Mouse (Mus musculus): ENCODE results near the gene Hps4.
"Not testable (repeated sequence)": the region's sequence is repeated elsewhere in the genome, so short reads cannot be mapped to it uniquely, and the experiment has no call there.

Gene Hps4

GRCm38 (mm10) chr5:112406017-112406416 lies 63.1 kb downstream of the Hps4 start:
- no peak for DNase-seq (ENCODE audit: low spot score)

- no peak for DNase-seq (ENCODE audit: low spot score)
Observed at GRCm38 (mm10) chr5:112409274-112409673, 66.4 kb downstream of the Hps4 start.

- no peak for DNase-seq (ENCODE audit: low spot score)
Observed at GRCm38 (mm10) chr5:112411072-112411471, 68.2 kb downstream of the Hps4 start.

GRCm38 (mm10) chr5:112411514-112412335 lies 68.8 kb downstream of the Hps4 start:
- DNase-seq (ENCODE audit: low spot score), result peak; percentile 77

- DNase-seq (ENCODE audit: low spot score), result not testable (repeated sequence)
Observed at GRCm38 (mm10) chr5:112412781-112413180, 69.9 kb downstream of the Hps4 start.

GRCm38 (mm10) chr5:112416673-112417072 lies 73.8 kb downstream of the Hps4 start:
- DNase-seq (ENCODE audit: low spot score), result peak; percentile 45

- DNase-seq (ENCODE audit: low spot score), result no peak
Observed at GRCm38 (mm10) chr5:112418023-112418422, 75.1 kb downstream of the Hps4 start.

GRCm38 (mm10) chr5:112419535-112419934 lies 76.7 kb downstream of the Hps4 start:
- peak; percentile 66 for DNase-seq (ENCODE audit: low spot score)

GRCm38 (mm10) chr5:112426635-112427034 lies 83.8 kb downstream of the Hps4 start:
- no peak for DNase-seq (ENCODE audit: low spot score)

- DNase-seq (ENCODE audit: low spot score), result peak; percentile 80
Observed at GRCm38 (mm10) chr5:112427283-112427682, 84.4 kb downstream of the Hps4 start.

Data from embryo, embryonic 10.5 days (tissue).